Mouse (Mus musculus) bone marrow, adult 2 months (tissue): ENCODE results near the gene Cabp2. TPM values are rescaled to one million over a fixed set of nuclear protein-coding genes. Genes with fewer than 3 reads are reported as not detected.

Experiments
- H3K27ac ChIP-seq: fragments of 200-500 bp; 2 replicates; pipeline ENCODE4 v1.5.1; 2012; ENCODE audit warnings: low read depth, mild to moderate bottlenecking, control low read depth, inconsistent platforms, low read length; ENCODE audit not compliant: control insufficient read depth, poor library complexity, insufficient read depth
- H3K4me1 ChIP-seq: fragments of 200-500 bp; 2 replicates; pipeline ENCODE4 v1.6.1; 2011; ENCODE audit warnings: low read length; ENCODE audit not compliant: control insufficient read depth, insufficient read depth
- H3K4me3 ChIP-seq: fragments of 200-500 bp; replicated peaks from 2 replicates; pipeline ENCODE3; 2011; ENCODE audit warnings: mild to moderate bottlenecking, low read depth, low read length, control low read depth; ENCODE audit not compliant: control insufficient read depth
- CTCF ChIP-seq: fragments of 200-500 bp; IDR thresholded peaks from 2 replicates; pipeline ENCODE4 v1.5.1; 2011; ENCODE audit warnings: low read length, control low read depth; ENCODE audit not compliant: control insufficient read depth, insufficient read depth
- POLR2A ChIP-seq: fragments of 200-500 bp; IDR thresholded peaks from 2 replicates; pipeline ENCODE4 v1.6.1; 2011; ENCODE audit warnings: low read depth, mild to moderate bottlenecking, control low read depth, low read length, borderline replicate concordance; ENCODE audit not compliant: control insufficient read depth
- WGBS: fragments of 180-500 bp; shearing (Covaris S2); methylation state at CpG from one replicate; pipeline ENCODE4 v1.1.7; 2018; 5-methylcytosine and 5-hydroxymethylcytosine counted together
- polyA plus RNA-seq: library from polyadenylated mRNA; stranded (reverse); fragments of >200 nt; gene quantifications from 2 replicates; pipeline ENCODE4 v1.2.4, GENCODE M21; 2011; ENCODE audit warnings: low replicate concordance; ENCODE audit not compliant: missing spikeins, insufficient read depth, insufficient read length

The Cabp2 gene
- polyA plus RNA-seq, 1 experiment = not detected

GRCm38 (mm10) chr19:4104675-4105194, 23.4 kb downstream of the Cabp2 start:
- WGBS = 96% methylated on average over 16 of the region's 16 CpGs
- TF ChIP-seq CTCF (no peak), POLR2A (no peak)
- Histone ChIP-seq H3K27ac (no peak overlapping the region), H3K4me3 (no peak overlapping the region), H3K4me1 (peaks cover 2% of the 10 kb centered on the region; the same call in 1 of the 2 replicates)

GRCm38 (mm10) chr19:4106654-4107053, 25.3 kb downstream of the Cabp2 start:
- 90% methylated on average over 14 of the region's 14 CpGs for WGBS
- Histone ChIP-seq H3K4me1 (peaks cover under 1% of the 10 kb centered on the region; the same call in 1 of the 2 replicates), H3K27ac (no peak overlapping the region), H3K4me3 (no peak overlapping the region)
- TF ChIP-seq CTCF (no peak), POLR2A (no peak)

DNA sequence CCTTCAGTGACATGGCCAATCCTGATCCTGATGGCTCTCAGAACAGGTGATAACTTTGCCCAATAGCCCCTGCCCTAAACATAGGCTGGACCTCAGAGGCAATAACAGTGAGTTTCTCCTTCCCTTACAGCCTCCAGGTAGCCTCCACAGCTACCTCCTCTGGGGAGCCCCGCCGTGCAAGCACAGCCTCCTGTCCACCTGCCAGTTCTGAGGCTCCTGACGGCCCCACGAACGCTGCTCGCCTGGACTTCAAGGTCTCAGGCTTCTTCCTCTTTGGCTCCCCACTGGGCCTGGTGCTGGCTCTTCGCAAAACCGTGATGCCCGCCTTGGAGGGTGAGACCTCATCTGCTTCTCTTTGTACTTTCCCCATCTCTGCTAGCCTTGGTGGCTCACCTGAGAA, 27.2 kb downstream of the Cabp2 start:
- Histone ChIP-seq H3K27ac (no peak overlapping the region), H3K4me3 (no peak overlapping the region), H3K4me1 (peaks cover 18% of the 10 kb centered on the region)
- TF ChIP-seq POLR2A (no peak), CTCF (no peak)
- 87% methylated on average over 9 of the region's 9 CpGs for WGBS

- 74% methylated on average over 26 of the region's 26 CpGs for WGBS
- H3K4me1 ChIP-seq = peaks cover 24% of the 10 kb centered on the region
- no peak overlapping the region for H3K4me3 ChIP-seq
- no peak for TF ChIP-seq CTCF
- TF ChIP-seq POLR2A = no peak
- peak overlapping the region; percentile 94 for H3K27ac ChIP-seq
Measured at GRCm38 (mm10) chr19:4112063-4112960, 30.9 kb downstream of the Cabp2 start.

DNA sequence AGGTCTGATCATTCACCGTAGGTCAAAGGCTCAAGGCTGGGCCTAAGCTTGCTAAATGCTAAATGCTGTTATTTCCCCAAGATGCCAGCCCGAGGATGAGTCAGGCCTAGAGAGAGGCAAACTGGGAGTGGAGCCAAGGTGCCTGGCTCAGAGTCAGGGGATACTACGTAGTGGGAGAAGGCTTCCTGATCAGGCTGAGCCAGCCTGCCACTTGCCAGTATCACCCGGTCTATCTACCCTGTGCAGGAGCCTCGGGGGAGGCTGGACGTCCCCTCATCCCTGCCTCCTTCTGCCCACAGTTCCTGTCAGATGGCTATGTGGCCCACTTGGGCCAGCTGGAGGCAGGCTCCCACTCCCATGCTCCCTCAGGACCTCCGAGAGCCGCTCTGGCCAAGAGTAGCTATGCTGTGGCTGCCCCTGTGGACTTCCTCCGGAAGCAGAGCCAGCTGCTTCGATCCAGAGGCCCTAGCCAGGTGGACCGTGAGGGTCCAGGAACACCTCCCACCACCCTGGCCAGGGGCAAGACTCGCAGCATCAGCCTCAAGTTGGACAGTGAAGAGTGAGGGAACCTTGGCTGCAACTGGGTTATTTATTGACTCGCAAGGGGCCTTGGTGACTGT, 31.9 kb downstream of the Cabp2 start:
- 2% methylated on average over 13 of the region's 13 CpGs for WGBS
- Histone ChIP-seq H3K27ac (peak overlapping the region; percentile 94), H3K4me1 (peaks cover 24% of the 10 kb centered on the region), H3K4me3 (no peak overlapping the region)
- TF ChIP-seq CTCF (no peak), POLR2A (peak; percentile 57; the same call in 1 of the 2 replicates)

- WGBS = 2% methylated on average over 5 of the region's 5 CpGs
- peak overlapping the region; percentile 94 for H3K27ac ChIP-seq
- H3K4me1 ChIP-seq = peaks cover 24% of the 10 kb centered on the region
- TF ChIP-seq POLR2A (no peak), CTCF (no peak)
- H3K4me3 ChIP-seq = no peak overlapping the region
Measured at GRCm38 (mm10) chr19:4113806-4114230, 32.4 kb downstream of the Cabp2 start.

DNA sequence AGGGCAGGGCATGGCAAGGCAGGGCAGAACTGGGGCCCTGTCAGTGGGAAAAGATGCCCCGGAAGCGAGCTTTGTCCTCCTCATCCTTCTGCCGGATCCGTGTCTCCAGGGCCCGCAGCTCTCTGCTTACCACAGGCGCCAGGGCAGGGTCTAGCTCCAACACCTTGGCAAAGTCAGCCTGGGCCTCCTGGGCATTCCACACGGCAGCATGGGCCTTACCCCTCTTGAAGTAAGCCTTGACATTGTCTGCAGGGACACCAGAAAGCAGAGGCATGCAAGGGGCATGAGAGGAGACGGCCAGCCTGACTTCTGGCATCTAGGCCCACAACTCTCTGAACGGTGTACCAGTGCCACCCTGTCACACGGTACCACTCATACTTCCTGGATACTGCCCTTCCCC, 33.2 kb downstream of the Cabp2 start:
- Histone ChIP-seq H3K27ac (peak overlapping the region; percentile 94), H3K4me3 (no peak overlapping the region), H3K4me1 (peaks cover 26% of the 10 kb centered on the region)
- TF ChIP-seq POLR2A = no peak
- WGBS = 71% methylated on average over 10 of the region's 10 CpGs

DNA sequence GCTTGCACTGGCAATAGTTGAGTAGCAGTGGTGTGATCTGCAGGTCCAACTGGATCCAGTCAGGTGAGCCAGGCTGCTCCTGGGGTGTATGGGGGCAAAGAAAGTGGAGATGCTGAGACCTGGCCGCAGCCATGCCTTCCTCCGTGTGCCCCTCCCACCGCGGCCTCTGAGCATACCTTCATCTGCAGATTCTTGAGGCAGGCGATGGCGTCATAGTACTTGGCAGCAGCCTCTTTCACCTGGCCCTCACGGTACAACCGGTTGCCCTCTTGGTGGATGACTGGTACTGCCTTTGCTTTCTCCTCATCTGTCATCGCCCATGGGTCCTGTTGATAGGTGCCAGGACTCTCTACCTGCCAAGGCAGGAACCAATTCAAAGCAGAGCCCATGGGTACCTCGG, 33.8 kb downstream of the Cabp2 start:
- Histone ChIP-seq H3K4me1 (peaks cover 26% of the 10 kb centered on the region), H3K27ac (no peak overlapping the region), H3K4me3 (no peak overlapping the region)
- 96% methylated on average over 10 of the region's 10 CpGs for WGBS
- TF ChIP-seq POLR2A = no peak
- no peak for TF ChIP-seq CTCF
